Mouse (Mus musculus) cerebellum, adult (tissue): ENCODE measurements around the gene Lrrc15.

Experiments
- ATAC-seq: cut with Nextera tagmentation; 2 replicates; pipeline ENCODE4 v1.9.2; 2017; ENCODE audit warnings: mild to moderate bottlenecking, moderate library complexity, mixed read lengths; ENCODE audit not compliant: insufficient number of reproducible peaks, low FRiP score, low TSS enrichment

Gene Lrrc15

DNA sequence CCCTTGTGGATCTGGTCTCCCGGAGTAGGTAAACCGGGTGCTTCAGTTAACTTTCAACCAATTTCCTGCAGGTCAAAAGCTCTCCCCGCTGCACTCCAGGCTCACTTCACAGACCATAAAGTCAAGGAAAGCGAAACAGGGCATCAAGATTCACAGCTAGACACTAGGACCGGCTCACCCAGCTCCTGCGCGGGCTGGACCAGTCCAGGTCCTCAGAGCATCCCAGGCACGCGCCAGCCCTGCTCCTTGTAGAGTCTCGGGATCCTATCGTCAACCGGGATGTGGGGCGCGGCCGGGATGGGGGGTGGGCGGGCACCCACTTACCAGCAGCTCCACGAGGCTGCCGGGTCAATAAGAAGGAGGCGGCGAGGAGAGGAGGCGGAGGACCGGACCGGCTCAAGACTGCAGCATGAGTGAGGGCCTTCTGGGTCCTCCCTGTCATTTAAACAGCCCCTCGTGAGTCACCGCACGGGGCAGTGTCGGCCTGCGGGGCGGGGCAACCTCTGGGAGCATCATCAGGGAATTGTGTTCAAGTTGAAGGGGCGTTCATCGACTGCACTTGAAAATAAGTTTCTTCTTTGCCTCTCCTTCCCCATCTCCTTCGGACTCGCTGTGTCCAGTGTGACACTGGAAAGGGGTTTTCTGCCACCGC lies at the start of gene Lrrc15:
Gene Lrrc15, minus strand, starts transcription at position 413 of the 652 bp plus-strand sequence.
- ATAC-seq: no peak

DNA sequence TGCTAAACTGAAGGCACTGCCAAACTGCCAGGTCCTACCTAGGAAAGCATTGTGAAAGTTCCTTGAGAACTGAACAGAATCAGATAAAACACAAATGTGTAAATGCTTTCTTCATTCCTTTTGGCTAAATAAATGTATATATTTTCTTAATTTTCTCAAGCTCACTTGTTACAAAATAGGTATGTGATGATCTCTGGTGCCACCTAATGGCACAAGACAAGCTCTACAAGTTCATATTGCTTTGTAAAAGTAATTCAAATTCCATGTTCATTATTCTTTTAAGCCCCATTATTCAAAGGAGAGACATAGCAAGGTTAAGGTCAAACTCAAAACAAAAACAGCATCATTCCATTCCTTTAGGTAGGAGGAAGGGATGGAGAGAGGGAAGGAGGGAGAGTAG lies 31.2 kb upstream of the Lrrc15 start:
- no peak for ATAC-seq

DNA sequence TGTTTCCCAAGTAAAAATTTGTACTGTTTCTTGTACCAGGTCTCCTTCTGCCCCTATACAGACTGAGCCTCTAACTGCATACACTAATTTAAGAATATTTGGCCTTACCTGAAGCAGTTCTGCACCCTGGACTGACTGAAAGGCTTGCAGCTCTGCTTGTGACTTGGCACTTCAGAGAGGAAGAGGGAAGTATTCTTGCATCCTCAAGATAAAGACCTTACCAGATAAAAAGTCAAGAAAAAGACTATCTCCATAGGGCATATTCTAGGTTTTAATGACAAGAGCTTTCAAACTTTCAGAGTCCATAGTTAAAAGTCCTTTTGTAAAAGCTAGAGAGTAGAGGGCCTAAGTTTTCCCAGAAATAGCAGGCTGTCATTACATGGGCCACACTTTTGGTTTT lies 27.6 kb upstream of the Lrrc15 start, which contains the start of gene Gp5:
Gene Gp5, minus strand, starts transcription at position 133 of the 400 bp plus-strand sequence.
- ATAC-seq: no peak

DNA sequence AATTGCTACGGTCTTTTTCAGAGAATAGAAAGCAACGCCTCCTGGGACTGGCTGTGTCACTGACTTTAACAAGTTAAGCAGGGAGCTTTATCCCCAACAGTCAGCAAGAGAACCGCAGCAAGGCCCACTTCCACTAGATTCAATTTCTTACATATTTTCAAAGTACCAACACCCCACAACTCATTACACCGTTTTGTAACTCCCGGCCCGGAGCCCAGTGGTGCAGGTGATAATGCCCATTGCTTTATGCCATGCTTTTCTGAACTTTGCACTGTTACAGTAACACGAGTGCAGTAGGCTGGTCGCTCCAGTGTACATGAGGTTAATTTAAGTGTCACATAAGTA lies 27.1 kb upstream of the Lrrc15 start:
- no peak for ATAC-seq

DNA sequence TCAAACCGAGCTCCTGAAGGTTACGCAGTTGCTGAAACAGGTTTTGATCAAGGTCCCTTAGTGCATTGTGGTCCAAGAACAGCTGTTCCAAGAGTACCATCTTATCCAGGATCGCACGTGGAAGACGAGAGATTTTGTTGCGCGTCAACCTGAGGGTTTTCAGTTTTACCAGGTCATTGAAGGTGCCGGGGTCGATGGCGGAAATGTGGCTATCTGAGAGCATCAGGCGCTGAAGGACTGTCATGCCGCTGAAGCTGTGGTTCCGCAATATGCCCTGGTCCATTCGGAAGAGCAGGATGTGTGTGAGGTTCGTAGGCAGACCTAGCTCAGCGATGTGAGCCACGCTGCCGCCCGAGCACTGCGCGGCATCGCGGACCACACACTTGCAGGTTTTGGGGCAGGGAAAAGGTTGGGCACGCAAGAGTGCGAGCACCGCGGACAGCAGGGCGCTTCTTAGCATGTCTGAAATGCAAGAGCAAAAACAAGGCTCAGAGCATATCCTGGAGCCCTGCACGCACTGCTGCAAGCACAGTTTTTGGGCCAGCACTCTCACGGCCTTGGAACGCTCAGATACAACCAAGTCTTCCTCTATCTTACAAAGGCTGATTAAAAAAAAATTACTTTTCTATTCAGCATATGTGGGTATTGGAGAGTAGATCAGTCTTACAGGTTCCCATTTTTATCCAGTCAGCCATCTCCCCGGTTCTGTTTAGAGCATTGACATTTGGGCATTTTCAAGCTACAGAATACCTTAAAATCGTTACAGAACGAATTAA lies 26.5 kb upstream of the Lrrc15 start:
- no peak for ATAC-seq

DNA sequence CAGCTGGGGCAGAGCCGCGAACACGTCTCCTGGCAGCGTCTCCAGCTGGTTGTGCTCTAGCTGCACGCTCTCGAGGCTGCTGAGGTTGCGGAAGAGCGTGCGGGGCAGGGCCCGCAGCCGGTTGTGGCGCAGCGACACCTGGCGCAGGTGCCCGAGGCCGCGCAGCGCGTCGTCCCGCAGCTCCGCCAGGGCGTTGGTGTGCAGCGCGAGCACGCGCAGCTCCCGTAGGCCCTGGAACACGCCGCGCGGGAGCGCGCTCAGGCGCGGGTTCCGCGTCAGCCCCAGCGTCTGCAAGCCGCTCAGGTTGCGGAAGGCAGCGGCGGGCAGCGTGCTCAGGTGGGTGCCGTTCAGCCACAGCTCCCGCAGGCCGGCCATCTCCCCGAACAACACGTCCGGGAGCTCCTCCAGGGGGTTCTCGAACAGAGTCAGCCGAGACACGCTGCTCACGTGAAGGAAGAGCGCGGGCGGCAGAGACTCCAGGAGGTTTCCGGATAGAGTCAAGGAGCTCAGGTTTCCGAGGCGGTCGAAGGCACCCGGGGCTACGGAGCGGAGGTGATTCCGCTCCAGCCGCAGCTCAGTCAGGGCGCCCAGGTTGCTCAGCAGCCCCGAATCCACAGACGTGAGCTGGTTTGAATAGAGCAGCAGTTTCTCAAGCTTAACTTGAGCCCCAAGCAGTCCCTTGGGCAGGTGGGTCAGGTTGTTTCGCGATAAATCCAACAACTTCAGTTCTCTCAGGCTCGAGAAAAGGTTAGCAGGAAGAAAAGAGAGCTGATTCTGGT lies 25.7 kb upstream of the Lrrc15 start:
- ATAC-seq: peak; percentile 59

DNA sequence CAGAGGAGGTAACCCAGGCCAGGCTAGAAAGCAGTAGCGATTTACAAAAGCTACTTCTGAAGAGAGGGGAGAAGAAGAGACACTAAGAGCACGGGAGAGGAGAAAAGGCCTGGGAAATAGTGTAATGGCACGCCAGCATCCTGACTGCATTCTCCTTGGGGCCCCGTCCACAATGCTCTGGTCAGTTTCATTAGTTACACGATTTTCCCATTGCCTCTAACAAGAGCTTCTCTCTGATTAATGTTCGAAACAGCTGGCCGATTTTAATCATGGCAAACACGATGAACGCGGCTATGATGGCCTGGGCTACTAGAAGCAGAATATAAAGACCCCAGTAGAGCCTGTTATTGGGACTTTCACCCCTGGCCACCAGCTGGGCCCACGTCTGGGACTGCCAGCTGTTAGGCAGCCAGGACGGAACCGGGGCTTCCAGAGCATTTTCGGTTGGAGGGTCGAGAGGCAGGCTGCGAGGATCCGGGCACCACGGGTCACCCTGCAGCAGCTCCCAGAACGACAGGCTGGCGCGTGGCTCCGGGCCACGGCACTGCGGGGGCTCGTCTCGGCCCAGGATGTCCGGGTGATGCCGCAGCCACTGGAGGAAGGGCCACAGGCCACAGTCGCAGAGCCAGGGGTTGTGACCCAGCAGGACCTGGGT lies 25.0 kb upstream of the Lrrc15 start:
- ATAC-seq: no peak; the same call in 1 of the 2 replicates

DNA sequence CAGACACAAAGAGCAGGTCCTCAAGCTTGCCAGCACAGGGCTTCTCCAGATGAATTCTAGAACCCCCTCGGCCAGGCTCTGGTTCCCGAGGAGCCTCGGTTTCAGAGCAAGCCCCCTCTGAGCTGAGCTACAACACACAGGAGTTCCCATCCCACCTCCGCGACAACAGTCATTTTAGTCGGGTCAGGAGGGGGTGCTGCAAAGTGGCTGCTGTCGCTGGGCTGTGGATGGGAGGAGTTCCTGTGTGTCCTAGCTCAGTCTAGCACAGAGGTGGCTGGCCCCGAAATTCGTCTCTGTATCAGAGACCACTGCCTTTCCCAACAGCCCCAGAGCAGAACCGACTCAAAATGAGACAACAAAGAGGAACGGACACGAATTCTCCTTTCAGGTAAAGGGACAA lies 24.2 kb upstream of the Lrrc15 start:
- no peak for ATAC-seq

DNA sequence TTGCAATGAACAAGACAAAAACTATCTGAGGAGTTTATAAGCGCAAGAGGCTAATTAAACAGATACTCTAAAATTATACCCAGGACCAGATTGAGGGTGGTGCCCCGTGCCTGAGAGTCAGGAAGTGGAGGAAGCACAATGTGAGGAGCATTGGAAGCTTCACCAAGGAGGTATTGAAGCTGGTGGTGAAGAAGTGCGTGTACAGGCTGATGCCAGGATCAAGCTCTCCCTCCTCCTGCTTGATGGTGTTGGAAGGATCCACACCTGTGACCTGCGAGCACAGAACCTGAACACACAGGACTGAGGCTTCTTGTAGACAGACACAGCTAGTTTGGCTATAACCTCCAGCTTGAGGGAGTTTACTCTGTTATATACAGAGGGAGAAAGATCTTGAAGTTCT lies 23.0 kb upstream of the Lrrc15 start:
- ATAC-seq: no peak

DNA sequence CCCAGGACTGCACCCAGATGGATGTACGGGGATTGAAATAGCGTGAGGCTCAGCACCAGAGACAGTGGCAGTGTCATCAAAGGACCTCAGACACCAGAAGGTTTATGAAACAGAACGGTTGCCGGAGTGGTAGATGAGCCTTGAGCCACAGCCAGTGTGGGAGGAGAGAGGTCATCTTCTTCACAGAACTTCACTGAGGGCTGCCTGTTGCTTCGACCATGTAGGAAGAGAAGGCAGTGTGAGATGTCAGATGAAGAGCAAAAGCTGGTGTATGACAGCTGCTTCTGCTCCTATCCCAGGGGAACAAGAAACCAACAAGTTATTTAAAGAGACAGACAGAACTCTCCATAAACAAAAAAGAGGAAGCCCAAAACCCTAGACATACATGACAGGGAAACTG lies 21.2 kb upstream of the Lrrc15 start:
- no peak for ATAC-seq

DNA sequence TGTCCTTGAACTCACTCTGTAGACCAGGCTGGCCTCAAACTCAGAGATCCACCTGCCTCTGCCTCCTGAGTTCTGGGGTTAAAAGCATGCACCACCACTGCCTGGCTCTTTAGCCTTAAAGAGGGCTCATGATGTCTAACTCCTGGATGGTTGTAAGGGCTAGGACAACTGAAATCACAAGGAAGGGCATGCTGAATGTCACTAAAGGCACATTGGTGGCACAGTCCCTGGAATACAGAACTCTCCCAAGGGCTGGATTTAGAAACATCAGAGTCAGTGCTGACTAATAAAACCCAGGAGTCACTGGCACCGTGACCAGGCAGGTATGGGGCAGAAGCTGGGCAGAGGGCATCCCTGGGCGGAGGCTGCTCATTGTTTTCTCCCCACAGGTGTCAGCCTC lies 20.4 kb upstream of the Lrrc15 start:
- ATAC-seq: no peak

DNA sequence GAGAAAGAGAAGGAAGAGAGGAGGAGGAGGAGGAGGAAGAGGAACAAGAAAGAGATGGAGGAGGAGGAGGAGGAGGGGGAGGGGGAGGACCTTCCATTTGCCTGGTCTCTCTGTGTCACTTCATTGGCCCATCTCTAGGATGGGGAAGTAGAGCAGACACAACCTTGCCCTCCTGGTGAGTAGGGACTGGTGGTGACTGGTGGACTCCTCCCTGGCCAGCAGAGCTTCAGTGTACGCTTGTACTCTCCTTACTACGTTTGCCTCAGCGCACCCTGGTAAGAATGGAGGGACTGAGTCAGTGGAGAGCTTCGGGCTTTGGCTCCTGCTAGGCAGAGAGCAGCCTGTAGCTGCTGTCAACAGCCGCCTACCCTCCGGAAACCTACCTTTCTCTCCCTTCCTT lies 19.6 kb upstream of the Lrrc15 start:
- ATAC-seq: no peak

DNA sequence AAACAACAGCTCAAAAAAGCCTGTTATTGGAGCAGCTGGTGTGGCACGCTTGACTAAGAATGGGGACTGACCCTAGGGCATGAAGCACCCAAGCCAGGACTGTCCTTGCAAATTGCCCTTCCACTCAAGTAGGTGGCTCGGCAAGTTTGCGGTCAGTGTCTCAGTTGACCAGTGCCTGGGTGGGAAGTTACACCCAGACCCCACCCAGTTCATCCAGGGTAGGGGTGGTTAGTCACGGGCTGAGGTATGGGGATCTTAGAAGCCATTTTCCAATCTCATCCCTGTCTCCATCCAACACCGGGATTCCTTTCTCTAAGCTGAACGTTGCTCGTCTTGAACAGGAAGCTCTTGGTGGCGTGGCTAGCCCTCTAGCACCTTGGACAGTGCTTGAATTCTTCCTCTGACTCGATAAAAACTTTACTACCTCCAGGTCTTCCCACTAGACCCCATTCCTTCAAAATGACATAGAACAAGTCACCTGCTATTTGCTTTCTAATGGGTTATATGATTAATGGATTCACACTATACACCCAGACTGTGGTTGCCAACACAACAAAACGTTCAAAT lies 16.7 kb upstream of the Lrrc15 start:
- ATAC-seq: no peak

DNA sequence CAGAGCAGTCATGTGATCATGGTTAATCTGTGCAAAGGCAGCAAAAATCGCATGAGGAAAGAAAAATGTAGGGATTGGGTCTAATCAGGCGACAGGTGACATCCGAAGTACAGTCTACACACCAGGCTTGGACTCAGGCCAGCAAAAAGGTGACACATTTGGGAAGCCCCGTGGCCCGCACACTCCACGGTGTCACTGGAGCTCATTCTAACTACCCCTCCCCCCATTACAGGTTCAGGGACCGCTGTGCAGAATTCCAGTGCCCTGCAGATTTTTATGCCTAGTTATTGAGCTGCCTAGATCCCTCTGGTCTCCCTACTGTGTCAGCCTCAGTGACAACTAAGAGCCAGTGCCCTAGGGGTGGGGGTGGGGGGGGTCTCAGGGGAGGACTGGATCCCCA lies 14.4 kb upstream of the Lrrc15 start:
- ATAC-seq: no peak

DNA sequence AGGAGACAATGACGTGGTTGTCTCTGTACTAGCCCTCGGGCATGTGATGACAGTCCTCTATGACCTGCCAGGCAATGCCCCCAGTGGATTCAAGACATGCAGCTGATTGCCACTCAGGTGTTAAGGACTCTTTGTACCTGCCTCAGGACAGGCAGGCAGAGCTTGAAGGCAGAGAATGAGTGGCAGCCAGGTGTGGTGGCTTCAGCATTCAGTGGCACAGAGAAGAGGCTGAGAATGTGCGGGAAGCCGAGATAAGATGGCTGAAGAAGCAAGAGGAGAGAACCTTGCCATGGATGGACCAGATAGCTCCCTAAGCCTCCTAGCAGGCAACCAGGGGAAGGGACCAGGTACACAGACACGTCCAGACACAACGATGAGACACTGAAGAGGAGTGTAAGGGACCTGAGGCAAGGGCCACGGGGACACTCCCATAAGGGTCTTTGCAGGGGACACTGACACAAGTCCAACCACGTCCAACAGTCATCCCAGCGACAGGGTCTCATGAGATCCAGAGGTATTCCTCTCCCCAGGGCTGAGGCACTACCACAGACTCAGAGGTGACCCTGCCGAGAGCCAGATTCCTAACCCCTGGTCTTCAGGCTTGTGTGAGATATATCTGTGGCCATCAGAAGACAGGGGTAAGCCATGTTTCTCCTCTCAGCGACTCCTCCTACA lies 13.7 kb upstream of the Lrrc15 start:
- no peak for ATAC-seq

DNA sequence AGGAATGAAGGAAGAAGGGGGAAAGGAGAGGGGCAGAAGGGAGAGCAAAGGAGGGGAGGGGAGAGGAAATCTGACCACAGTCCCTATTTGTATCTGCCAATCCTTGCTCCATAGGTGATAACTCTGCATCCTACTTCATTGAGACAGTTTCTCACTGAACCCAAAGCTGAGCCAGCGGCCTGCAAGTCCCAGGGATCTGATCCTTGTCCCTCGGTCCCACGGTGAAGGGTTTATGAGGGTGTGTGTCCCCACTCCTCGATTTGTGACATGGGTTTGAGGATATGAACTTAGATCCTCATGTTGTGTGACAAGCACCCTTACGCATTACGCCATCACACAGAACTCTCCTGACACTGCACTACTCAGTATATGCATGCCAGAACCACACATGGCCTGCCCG lies 12.1 kb upstream of the Lrrc15 start:
- ATAC-seq: no peak

DNA sequence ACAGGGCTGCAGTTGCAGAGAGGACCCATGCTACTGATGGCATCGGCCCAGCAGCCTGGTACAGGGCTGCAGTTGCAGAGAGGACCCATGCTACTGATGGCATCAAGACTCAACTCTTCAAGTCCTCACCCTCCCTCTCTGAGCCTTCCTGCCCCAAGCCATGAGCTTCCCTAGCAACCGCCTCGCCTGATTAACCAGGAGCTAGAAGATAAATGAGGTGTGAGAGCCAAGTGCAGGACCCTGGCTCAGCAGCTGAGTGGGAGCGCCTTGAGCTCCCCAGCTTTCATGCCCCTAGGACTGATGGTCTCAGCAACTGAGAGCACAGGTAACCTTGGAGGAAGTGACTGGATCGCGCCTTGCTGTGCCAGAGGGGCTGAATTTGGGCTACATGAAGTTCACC lies 7.4 kb upstream of the Lrrc15 start:
- no peak for ATAC-seq

DNA sequence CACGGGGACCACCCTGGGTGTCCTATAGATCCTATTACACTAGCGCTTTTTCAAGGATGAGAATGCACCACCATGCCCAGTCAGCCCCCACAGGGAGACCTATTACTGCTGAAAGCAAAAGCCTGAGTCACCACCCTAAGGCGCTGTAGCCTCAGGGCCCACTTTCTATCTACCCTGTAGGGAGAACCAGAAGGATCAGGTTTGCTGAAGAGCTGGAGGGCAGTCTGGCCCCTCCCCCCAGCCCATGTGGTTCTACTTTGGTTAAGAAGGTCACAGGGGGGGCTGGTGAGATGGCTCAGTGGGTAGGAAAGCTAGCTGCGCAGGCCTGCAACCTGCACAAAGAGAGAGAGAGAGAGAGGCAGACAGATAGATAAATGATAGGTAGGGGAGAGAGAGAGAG lies 2.6 kb upstream of the Lrrc15 start:
- ATAC-seq: no peak

DNA sequence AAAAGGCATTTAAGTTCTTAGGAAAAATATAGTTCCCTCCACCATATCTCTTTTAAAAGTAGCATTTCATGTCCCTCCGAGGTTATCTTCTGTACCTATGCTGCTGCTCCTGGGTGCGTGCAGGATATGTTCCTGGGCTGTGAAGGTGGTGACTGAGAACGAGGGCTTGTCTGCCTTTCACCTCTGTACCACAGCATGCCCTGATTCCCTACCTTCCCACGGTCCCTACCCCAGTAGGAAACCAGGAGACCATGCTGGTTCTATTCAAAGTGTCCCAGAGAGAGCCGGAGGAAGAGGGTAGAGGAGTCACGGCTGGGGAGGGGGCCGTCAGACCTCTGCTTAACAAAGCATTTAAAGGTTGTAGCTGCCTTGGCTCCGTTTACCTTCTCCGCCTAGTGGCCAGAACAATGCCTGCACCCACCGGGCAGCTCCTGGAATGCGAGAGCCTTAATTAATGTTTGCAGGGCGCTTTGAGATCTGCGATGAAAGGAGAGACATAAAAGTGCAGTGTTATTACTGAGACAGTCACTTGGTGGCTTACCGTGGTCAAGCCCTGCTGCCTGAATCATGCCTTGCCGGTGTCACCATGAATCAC lies 784 bp upstream of the Lrrc15 start:
- ATAC-seq: peak; percentile 56; the same call in 1 of the 2 replicates
